Mouse (Mus musculus): ENCODE results near the gene Cer1. TPM values are rescaled to one million over a fixed set of nuclear protein-coding genes. Genes with fewer than 3 reads are reported as not detected.

Gene Cer1
- total and polyA plus RNA-seq, 3 experiments: not detected

Other genes starting within 250 kb of the Cer1 start
- gene Nfib, start 179.4 kb downstream of the Cer1 start, total RNA-seq (2012; rRNA removed): not detected in 2 replicates
- not detected for gene Nfib, start 179.4 kb downstream of the Cer1 start, polyA plus RNA-seq (2012; ENCODE audit: insufficient read depth in 1 of 2, insufficient read length in 2 of 2, low read depth in 1 of 2, low replicate concordance in 2 of 2, missing spikeins in 1 of 2)
- 6.3 and 6.5 TPM in 2 replicates for gene Zdhhc21, start 25.2 kb downstream of the Cer1 start, total RNA-seq (2012; rRNA removed)
- 1 to 10 TPM in 1 of 2 experiments, not detected in 1; 7.8 TPM for gene Zdhhc21, start 25.2 kb downstream of the Cer1 start, polyA plus RNA-seq (2012; ENCODE audit: insufficient read depth in 1 of 2, insufficient read length in 2 of 2, low read depth in 1 of 2, low replicate concordance in 2 of 2, missing spikeins in 1 of 2)
- not detected in 2 replicates for gene Frem1, start 167.2 kb upstream of the Cer1 start, total RNA-seq (2012; rRNA removed)
- gene Frem1, start 167.2 kb upstream of the Cer1 start, polyA plus RNA-seq (2012; ENCODE audit: insufficient read depth in 1 of 2, insufficient read length in 2 of 2, low read depth in 1 of 2, low replicate concordance in 2 of 2, missing spikeins in 1 of 2): not detected